Mouse (Mus musculus) cortical plate, adult 2 months (tissue): ENCODE measurements around the gene Pcare.
"Not testable (repeated sequence)": the region's sequence is repeated elsewhere in the genome, so short reads cannot be mapped to it uniquely, and the experiment has no call there.

Experiments used
- CTCF ChIP-seq: fragments of 200-500 bp; IDR thresholded peaks from 2 replicates; pipeline ENCODE4 v1.5.1; 2011; ENCODE audit warnings: mild to moderate bottlenecking, control low read depth, low read length; ENCODE audit not compliant: insufficient read depth; ENCODE audit errors: extremely low read depth
- POLR2A ChIP-seq: fragments of 200-500 bp; IDR thresholded peaks from 2 replicates; pipeline ENCODE4 v1.6.1; 2011; ENCODE audit warnings: mild to moderate bottlenecking, low read length, control low read depth; ENCODE audit not compliant: insufficient read depth; ENCODE audit errors: extremely low read depth

DNA sequence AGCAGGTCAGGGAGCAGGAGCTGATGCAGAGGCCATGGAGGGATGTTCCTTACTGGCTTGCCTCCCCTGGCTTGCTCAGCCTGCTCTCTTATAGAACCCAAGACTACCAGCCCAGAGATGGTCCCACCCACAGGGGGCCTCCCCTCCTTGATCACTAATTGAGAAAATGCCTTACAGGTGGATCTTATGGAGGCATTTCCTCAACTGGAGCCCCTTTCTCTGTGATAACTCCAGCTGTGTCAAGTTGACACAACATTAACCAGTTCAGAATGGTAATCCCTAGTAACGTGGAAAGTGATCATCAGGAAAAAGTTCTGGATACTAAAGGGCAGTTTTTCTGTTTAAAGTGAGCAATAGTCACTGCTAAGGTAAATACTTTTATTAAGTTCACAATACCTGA, 15.5 kb upstream of the Pcare start, which contains the start of gene Clip4:
- not testable (repeated sequence) for TF ChIP-seq CTCF, POLR2A
